Mouse (Mus musculus): ENCODE measurements around the gene Rhbdf2.
"Not testable (repeated sequence)": the region's sequence is repeated elsewhere in the genome, so short reads cannot be mapped to it uniquely, and the experiment has no call there.

The Rhbdf2 gene

DNA sequence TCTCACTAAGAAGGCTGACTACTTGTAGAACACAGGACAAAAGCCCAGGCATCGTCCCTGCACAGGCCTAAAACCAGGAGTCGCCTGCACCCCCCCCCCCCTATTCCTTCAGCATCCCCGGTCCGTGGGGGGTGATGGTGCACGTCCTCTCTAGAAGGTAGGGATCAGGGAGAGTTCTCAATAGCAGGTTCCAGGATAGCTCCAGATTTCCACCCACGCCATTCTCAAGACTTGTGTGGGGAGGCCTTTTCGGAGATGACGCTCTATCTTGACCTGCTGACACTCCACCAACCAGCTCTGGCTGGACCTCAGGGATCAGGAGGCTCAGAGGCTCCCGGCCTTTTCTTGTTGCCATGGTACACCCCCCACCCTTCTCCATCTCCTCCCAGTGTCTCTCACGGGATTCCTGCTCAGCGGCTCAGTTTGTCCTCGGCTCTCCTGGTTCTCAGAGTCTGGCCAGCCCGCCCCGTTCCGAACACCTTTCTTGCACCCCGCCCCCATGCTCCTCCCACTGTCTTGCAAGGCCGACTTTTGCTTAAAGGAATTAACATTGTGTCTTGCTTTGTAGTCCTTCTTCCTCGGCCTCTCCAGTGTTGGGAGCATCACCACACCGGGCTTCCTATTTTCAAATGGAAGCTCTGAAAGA is 16.9 kb upstream of the Rhbdf2 start:
- no peak for DNase-seq (ENCODE audit: low spot score)

DNA sequence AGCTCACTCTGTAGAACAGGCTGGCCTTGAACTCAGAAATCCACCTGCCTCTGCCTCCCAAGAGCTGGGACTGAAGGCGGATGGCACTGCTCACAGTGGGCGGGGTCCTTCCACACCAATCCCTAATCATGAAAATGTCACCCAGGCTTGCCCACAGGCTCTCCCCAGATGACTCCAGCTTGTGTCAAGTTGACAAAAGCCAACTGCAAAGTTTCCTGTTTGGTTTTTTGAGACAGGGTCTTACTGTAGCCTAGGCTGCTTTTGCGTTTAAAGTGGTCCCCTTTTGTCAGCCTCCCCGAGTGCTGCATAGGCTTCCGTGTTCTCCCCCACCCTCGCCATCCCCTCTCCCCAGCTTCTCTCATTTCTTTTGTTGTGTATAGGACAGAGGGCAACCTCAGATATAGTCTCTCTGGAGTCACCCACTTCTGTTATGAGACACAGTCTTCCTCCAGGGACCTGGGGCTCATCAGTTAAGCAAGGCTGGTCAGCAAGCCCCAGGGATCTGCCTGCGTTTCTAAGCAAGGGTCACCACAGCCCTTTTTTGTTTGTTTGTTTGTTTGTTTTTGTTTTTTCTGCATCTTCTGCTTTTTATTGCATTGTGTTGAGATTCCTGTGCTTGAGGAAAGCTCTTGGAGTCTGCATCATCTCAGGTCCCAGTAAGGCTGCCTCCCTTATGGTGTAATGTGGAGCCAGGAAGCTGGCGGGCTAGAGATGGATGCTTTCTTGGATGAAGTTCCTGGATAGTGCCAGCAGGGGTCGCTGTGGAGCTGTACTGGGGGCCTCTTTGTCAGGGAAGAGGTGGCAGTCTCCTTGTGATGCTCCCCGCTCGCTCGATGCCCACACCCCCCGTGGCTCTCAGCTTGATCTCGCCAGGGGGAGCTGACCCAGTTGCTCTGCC is 16.1 kb upstream of the Rhbdf2 start:
- peak; percentile 90 for DNase-seq (ENCODE audit: low spot score)

DNA sequence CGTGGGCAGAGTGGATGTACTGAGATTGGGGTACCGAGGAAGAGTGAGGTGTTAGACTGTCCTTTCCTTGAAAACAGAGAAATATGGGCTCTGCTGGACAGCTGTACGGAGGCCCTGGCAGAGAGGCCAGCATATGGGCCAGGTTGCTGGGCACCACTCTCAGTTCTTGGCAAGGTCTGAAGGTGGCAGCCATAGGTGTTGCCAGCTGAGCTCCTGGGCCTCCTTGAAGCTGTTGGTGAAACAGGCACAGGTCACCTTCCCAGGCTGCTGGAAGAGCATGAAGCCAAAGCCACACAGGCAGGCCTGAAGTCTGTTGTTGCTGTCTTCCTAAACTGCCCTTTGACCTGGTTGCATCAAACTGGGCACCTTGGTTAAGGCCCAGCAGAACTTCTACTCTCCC is 14.9 kb upstream of the Rhbdf2 start:
- DNase-seq (ENCODE audit: low spot score): no peak

GRCm38 (mm10) chr11:116641168-116641567 is 14.3 kb upstream of the Rhbdf2 start:
- peak; percentile 52 for DNase-seq (ENCODE audit: low spot score)

DNA sequence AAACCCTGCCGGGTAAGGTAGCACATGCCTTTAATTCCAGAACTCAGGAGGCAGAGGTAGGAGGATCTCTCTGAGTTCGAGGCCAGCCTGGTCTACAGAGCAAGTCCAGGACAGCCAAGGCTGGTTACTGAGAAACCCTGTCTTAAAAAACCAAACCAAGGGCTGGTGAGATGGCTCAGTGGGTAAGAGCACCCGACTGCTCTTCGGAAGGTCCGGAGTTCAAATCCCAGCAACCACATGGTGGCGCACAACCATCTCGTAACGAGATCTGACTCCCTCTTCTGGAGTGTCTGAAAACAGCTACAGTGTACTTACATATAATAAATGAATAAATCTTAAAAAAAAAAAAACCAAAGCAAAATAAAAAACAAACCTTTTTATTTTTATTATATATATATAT is 9.8 kb upstream of the Rhbdf2 start:
- DNase-seq (ENCODE audit: low spot score): not testable (repeated sequence)

DNA sequence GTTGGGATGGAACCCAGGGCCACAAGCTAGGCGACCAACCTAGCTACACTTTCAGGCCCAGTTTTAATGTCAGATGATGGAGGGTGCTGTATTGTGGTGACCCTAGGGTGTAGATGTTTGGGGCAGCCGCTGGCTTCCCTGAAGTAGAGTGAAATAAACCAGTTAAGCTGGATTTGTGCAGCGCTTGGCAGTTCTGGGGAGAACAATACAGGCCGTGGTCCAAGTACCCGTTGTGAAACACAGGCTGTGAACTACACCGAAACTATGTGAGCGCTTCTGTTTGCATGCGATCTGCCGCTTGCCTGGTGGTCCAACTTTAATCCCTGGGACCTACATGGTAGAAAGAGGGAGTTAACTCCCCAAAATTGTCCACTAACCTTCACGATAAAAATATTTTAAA is 6.1 kb upstream of the Rhbdf2 start:
- DNase-seq (ENCODE audit: low spot score): peak; percentile 53

DNA sequence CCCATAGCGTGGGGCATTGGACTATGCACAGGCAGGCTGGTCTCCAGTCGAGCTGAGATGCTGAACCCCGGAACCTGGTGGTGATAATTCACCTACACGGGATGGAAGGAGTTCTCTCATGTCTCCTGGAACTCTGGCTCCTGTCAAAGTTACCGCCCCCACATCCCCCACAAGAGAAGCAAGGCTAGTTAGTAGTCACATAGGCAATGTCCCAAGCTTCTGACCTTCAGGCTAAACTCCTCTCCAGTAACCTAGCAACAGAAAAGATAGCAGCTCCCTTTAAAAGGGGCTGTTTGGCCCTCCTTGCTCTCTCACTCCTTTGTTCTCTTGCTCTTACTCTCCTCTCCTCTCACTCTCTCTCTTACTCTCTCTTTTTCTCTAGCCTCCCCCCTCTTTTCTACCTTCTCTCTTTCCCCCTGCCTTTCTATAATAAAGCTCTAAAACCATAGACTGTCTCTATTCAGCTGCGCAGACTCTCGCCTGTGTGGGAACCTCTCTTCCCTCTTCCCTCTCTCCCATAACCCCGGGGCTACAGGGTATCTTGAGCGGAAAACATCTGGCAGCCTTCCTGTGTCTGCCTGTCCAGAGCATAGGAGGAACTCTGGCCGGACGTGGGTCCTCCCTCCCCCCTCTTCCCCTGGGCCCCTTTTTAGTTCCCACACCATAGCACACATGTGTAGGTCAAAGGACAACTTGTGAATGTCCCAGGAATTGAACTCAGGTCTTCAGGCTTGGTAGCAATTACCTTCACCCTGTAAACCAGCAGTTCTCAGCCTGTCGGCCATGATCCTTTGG is 3.5 kb upstream of the Rhbdf2 start:
- DNase-seq (ENCODE audit: low spot score): no peak

- DNase-seq (ENCODE audit: low spot score): no peak
Observed at GRCm38 (mm10) chr11:116629472-116629871, 2.7 kb upstream of the Rhbdf2 start.

- DNase-seq (ENCODE audit: low spot score): peak; percentile 91
Observed at GRCm38 (mm10) chr11:116628712-116629111, 1.9 kb upstream of the Rhbdf2 start.

- no peak for DNase-seq (ENCODE audit: low spot score)
Observed at GRCm38 (mm10) chr11:116627072-116628020, 527 bp upstream of the Rhbdf2 start.

- peak; percentile 50 for DNase-seq (ENCODE audit: low spot score)
Observed at GRCm38 (mm10) chr11:116625081-116626000, 1.5 kb downstream of the Rhbdf2 start.

- peak; percentile 87 for DNase-seq (ENCODE audit: low spot score)
Observed at GRCm38 (mm10) chr11:116624131-116624832, 2.5 kb downstream of the Rhbdf2 start.

GRCm38 (mm10) chr11:116623281-116624124 is 3.3 kb downstream of the Rhbdf2 start:
- no peak for DNase-seq (ENCODE audit: low spot score)

DNA sequence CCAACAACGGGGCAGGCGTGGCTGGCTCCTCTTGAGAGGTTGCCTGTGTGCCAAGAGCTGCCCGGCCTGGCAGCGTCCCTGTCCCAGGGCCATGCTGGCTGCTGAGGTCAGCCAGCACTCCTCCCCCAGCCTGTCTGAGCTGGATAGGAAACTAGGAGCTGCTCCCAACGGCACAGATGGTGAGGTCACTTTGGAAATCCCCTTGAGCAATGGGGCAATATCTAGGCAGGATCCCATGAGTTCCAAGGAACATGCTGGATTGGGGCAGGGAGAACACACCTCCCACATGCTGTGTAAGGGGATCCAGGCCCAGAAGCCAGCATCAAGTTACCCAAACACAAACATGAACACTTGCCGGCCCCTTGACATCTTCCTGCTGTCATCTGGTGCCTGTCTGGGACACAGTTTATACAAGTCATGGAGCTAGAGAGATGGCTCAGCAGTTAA is 5.5 kb downstream of the Rhbdf2 start:
- DNase-seq (ENCODE audit: low spot score): peak; percentile 67

DNA sequence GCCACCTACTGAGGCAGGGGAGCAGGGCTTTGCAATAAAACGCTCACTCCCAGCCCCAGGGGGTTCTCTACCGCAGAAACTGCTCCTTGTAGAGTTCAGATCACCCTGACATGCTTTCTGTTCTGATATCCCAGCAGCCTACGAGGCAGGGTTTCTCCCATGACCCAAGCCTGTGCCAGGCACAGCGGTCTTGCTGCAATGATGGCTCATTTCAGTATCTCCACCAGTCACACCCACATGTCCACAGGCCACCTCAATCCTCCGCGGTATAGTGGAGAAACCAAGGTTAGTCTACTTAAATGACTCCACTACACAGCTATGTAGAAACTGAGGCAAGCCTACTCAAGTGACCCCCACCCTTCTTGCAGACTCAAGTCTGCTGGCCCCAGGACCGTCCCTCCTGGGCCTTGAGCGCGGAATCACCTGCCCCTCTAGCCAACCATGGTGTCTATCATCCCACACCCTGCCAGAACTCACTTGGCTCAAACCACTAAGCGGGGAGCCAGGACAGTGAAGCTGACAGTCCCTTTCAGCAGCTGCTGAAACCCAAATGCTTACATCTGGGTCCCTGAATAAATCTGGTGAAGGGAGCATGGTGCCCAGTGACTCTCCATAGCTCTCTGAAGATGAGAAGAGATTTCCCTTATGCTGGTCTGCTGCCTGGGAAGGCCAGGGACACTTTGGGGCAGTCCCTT is 6.1 kb downstream of the Rhbdf2 start:
- DNase-seq (ENCODE audit: low spot score): no peak

- DNase-seq (ENCODE audit: low spot score): no peak
Observed at GRCm38 (mm10) chr11:116620073-116620472, 6.7 kb downstream of the Rhbdf2 start.

- no peak for DNase-seq (ENCODE audit: low spot score)
Observed at GRCm38 (mm10) chr11:116619561-116619960, 7.3 kb downstream of the Rhbdf2 start.

DNA sequence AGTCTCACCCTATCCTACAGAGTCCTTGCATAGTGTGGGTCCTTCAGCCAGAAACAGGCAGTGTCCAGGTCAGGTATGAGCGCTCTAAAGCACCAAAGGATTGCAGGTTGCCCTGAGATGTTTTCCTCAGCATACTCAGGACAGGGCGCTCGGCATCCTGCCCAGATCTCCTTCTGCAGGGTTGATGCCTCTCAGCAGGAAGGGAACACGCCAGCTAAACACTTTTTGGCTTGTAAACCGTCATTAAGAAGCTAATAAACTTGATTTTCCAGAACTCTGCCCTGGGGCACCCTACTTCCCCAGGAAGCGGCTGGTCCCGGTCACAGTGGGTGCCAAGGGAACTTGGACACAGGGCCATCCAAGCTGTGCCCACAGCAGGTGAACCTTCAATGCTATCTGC is 7.7 kb downstream of the Rhbdf2 start:
- DNase-seq (ENCODE audit: low spot score): peak; percentile 49
